In genomic region chr8:69749544-69750454, GRCm38 (mm10) we compare ENCODE assay signal across 8 mouse cellular contexts. TPM values are rescaled to one million over a fixed set of nuclear protein-coding genes. Genes with fewer than 3 reads are reported as not detected.
DNase-seq lines count a peak whose midpoint lies in the region; ATAC-seq and TF ChIP-seq lines count a peak whose summit lies in the region.

Zfp963 (minus strand) TSS chr8:69749970.

- H3K4me1 ChIP-seq in hindbrain, embryonic 10.5 days (replicated peaks), result peaks cover 13% of the 10 kb centered on the region
- peaks cover 7% of the 10 kb centered on the region; the same call in 1 of the 2 replicates for H3K4me1 ChIP-seq in lung, postnatal 0 days (ENCODE audit: insufficient read depth, low read depth, low read length)

- peak; percentile 97 for DNase-seq in MN1 (ENCODE audit: low spot score)
- DNase-seq in cerebellum, adult 9-10 months, result peak; percentile 96
- peak; percentile 96 for DNase-seq in hindbrain, embryonic 10.5 days (ENCODE audit: low spot score)
- DNase-seq in layer of hippocampus, adult 9-11 months, result peak; percentile 96
- DNase-seq in lung, postnatal 0 days (ENCODE audit: low spot score), result peak; percentile 97
- peak; percentile 93 for DNase-seq in ovary, postnatal 14 days (ENCODE audit: low spot score)
- DNase-seq in thymus, postnatal 14 days, result peak; percentile 98

- peak within 1 kb of the TSS; percentile 51 for H3K4me2 ChIP-seq in lung, postnatal 0 days (replicated peaks; ENCODE audit: low read depth, low read length)

- peaks cover 11% of the 10 kb centered on the region for H3K36me3 ChIP-seq in hindbrain, embryonic 10.5 days
- no peaks in the 10 kb centered on the region for H3K36me3 ChIP-seq in lung, postnatal 0 days (ENCODE audit: insufficient read depth, low read length)

- peak within 1 kb of the TSS; percentile 92 for H3K9ac ChIP-seq in lung, postnatal 0 days (replicated peaks; ENCODE audit: low read depth)

- peak within 1 kb of the TSS; percentile 98 for H3K27ac ChIP-seq in hindbrain, embryonic 10.5 days
- H3K27ac ChIP-seq in lung, postnatal 0 days (ENCODE audit: low read length), result peak within 1 kb of the TSS; percentile 99

- TF ChIP-seq CTCF in lung, postnatal 0 days (IDR thresholded peaks at IDR 0.05), result no peak

- 3% methylated on average over 48 of the region's 48 CpGs for whole genome bisulfite sequencing in hindbrain, embryonic 10.5 days
- WGBS in lung, postnatal 0 days, result 2% methylated on average over 48 of the region's 48 CpGs

- no peaks in the 10 kb centered on the region for H3K9me3 ChIP-seq in hindbrain, embryonic 10.5 days
- H3K9me3 ChIP-seq in lung, postnatal 0 days (ENCODE audit: low read length), result no peaks in the 10 kb centered on the region

- no peaks in the 10 kb centered on the region for H3K27me3 ChIP-seq in hindbrain, embryonic 10.5 days (ENCODE audit: insufficient read depth, poor library complexity, severe bottlenecking)
- no peaks in the 10 kb centered on the region for H3K27me3 ChIP-seq in lung, postnatal 0 days (replicated peaks; ENCODE audit: insufficient read depth, low read length)

- H3K4me3 ChIP-seq in hindbrain, embryonic 10.5 days, result peak within 1 kb of the TSS; percentile 75
- peak within 1 kb of the TSS; percentile 70 for H3K4me3 ChIP-seq in lung, postnatal 0 days (ENCODE audit: low read depth, low read length)

- TF ChIP-seq EP300 in lung, postnatal 0 days (IDR thresholded peaks at IDR 0.05), result no peak

- peak; percentile 98 for ATAC-seq in frontal cortex, adult (ENCODE audit: low TSS enrichment)
- ATAC-seq in lung, postnatal 0 days, result peak; percentile 99

RNA-seq across cellular contexts. Expression of gene Zfp963, which starts in this region (rescaled TPM):
- 6.2 and 6.3 TPM in 2 replicates for polyA plus RNA-seq in hindbrain, embryonic 10.5 days (2016; fragmentation: Nextera tagmentation; extraction: Ambion mirVana)
- 6.6 and 7.1 TPM in 2 replicates for polyA plus RNA-seq in lung, postnatal 0 days (2015; fragmentation: Nextera tagmentation; extraction: Ambion mirVana)

Comparison
In these comparisons a context has a peak if more than half of its experiments do, and no peak if none do; other contexts are left out.
1. Peak in every context shown above with its lines: DNase-seq, ATAC-seq, H3K4me3 ChIP-seq and H3K27ac ChIP-seq.